Mouse (Mus musculus): Measurements from ENCODE around the gene Thsd4.

DNA sequence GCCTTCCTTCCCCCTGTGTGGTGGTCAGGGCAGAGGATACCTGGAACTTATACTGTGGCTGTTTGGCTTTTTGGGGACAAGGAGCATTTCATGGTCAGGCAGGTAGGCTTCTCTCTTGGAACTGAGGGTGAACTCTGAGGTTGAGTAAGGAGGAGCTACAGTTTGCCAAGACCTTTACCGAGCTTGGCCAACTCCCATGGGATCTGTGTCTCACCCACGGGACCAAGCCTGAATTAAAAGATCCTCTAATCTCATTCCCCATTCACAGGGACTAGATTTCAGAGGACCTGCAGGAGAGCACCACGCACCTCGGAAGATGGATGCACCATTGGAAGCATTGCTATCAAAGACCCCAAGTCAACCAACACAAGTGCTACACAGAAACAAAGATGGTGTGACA is 487.0 kb downstream of the Thsd4 start:
- TF ChIP-seq CTCF (IDR thresholded peaks at IDR 0.05; ENCODE audit: extremely low read depth, insufficient read depth, low read length) = no peak
- no peak for TF ChIP-seq POLR2A (IDR thresholded peaks at IDR 0.05; ENCODE audit: extremely low read depth, insufficient read depth, low read length)

Data from cortical plate, adult 2 months (tissue).